Mouse (Mus musculus) stomach, embryonic 14.5 days (tissue): ENCODE data around the gene Pi4kb. TPM values are rescaled to one million over a fixed set of nuclear protein-coding genes. Genes with fewer than 3 reads are reported as not detected.

Source experiments
- ATAC-seq: fragments of 200-750 bp; cut with Nextera tagmentation; 2 replicates; pipeline ENCODE4 v1.8.0; 2017; ENCODE audit warnings: low read depth, moderate TSS enrichment; ENCODE audit not compliant: insufficient number of reproducible peaks, insufficient read depth, low FRiP score
- H3K27ac ChIP-seq: fragments of 300-500 bp; sonication (generic); 2 replicates; pipeline ENCODE4 v1.5.1; 2014; ENCODE audit warnings: mild to moderate bottlenecking, low read length, moderate library complexity, mixed read lengths
- H3K27me3 ChIP-seq: fragments of 300-500 bp; sonication (generic); 2 replicates; pipeline ENCODE4 v1.6.1; 2014; ENCODE audit warnings: low read length, control low read depth, mixed read lengths; ENCODE audit not compliant: control insufficient read depth, insufficient read depth
- H3K36me3 ChIP-seq: fragments of 300-500 bp; sonication (generic); 2 replicates; pipeline ENCODE4 v1.6.1; 2014; ENCODE audit warnings: mild to moderate bottlenecking, control low read depth, low read length, moderate library complexity, mixed read lengths; ENCODE audit not compliant: control insufficient read depth, insufficient read depth
- H3K4me1 ChIP-seq: fragments of 300-500 bp; sonication (generic); 2 replicates; pipeline ENCODE4 v1.6.1; 2014; ENCODE audit warnings: low read length, control low read depth, mixed read lengths; ENCODE audit not compliant: control insufficient read depth, insufficient read depth
- H3K4me2 ChIP-seq: fragments of 300-500 bp; sonication (generic); replicated peaks from 2 replicates; pipeline ENCODE4 v1.6.1; 2014; ENCODE audit warnings: low read depth, low read length, control low read depth
- H3K4me3 ChIP-seq: fragments of 300-500 bp; sonication (generic); 2 replicates; pipeline ENCODE4 v1.5.1; 2014; ENCODE audit warnings: low read depth, low read length, control low read depth
- H3K9ac ChIP-seq: fragments of 300-500 bp; sonication (generic); replicated peaks from 2 replicates; pipeline ENCODE4 v1.6.1; 2014; ENCODE audit warnings: low read depth, mild to moderate bottlenecking, control low read depth, low read length, moderate library complexity, mixed read lengths
- H3K9me3 ChIP-seq: fragments of 300-500 bp; sonication (generic); 2 replicates; pipeline ENCODE4 v1.6.1; 2016; ENCODE audit warnings: low read depth, low read length, control low read depth; ENCODE audit not compliant: control insufficient read depth
- WGBS: fragments of 180-500 bp; shearing (Covaris S2); extraction: QIAGEN DNeasy Blood & Tissue Kit; methylation state at CpG from one replicate; pipeline ENCODE4 v1.1.7; 2014; 5-methylcytosine and 5-hydroxymethylcytosine counted together
- polyA plus RNA-seq: library from polyadenylated mRNA; unstranded; fragments of >200 nt; fragmentation: Nextera tagmentation; extraction: Ambion mirVana; gene quantifications from 2 replicates; pipeline ENCODE4 v1.2.1, GENCODE M21; 2014

Pi4kb gene
- polyA plus RNA-seq, 1 experiment from 2014 or later, result 24.7 TPM

DNA sequence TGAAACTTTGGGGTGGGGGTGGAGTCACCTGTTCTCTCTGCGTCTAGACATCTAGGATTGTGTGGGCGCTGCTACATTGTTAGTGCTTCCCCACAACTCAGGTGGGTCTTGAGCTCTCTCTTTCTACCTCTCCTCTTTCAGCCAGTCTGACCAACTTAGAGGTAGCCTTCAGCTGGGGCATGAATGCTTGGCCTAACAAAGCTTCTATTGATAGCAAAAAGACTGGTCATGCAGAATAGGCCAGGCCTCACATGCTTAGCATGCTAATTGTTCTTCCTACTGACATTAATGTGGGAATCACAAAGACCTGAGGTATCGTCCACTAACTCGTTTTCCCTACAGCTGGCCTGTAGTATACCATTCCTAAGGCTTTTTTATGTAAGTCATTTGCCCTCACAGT lies 28.0 kb downstream of the Pi4kb start:
- ATAC-seq, result no peak
- Histone ChIP-seq H3K9ac (no peak overlapping the region), H3K4me1 (peaks cover 11% of the 10 kb centered on the region), H3K27ac (no peak overlapping the region), H3K4me2 (no peak overlapping the region), H3K4me3 (no peak overlapping the region), H3K36me3 (peaks cover 72% of the 10 kb centered on the region), H3K27me3 (no peaks in the 10 kb centered on the region), H3K9me3 (no peaks in the 10 kb centered on the region)
- 84% methylated on average over 4 of the region's 4 CpGs for WGBS

DNA sequence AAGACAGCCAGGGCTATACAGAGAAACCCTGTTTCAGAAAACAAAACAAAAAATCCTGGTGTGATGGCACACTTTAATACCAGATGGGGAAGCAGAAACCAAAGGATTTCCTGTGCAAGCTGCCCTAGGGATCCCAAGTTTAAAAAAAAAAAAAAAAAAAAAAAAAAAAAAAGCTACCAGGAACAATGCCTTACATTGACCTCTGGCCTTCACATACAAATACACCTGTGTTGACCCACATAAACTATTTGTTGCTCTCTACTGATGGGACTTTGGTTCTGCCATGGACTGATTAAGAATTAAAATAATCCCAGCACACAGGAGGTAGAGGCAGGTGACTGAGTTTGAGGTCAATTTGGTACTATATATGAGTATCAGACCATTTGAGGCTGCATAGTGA lies 28.7 kb downstream of the Pi4kb start:
- Histone ChIP-seq H3K27me3 (no peaks in the 10 kb centered on the region), H3K4me3 (no peak overlapping the region), H3K27ac (no peak overlapping the region), H3K4me2 (no peak overlapping the region), H3K9me3 (no peaks in the 10 kb centered on the region), H3K36me3 (peaks cover 72% of the 10 kb centered on the region), H3K9ac (no peak overlapping the region), H3K4me1 (peaks cover 11% of the 10 kb centered on the region)
- no peak for ATAC-seq

DNA sequence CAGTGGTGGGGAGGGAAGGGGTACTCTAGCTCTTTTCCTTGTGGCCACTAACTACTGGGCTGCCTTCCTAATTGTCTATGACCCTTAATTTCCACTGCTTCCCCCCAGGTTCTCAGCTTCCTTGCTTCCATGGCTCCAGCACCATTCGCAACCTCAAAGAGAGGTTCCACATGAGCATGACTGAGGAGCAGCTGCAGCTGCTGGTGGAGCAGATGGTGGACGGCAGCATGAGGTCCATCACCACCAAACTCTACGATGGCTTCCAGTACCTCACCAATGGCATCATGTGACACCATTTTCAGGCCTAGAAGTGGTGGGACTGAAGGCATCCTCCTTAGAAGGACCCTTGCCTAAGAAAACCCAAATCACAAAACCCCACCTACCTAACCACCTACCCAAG lies 31.1 kb downstream of the Pi4kb start:
- 89% methylated on average over 3 of the region's 3 CpGs for WGBS
- H3K36me3 ChIP-seq, result peaks cover 73% of the 10 kb centered on the region
- H3K27ac ChIP-seq, result no peak overlapping the region

DNA sequence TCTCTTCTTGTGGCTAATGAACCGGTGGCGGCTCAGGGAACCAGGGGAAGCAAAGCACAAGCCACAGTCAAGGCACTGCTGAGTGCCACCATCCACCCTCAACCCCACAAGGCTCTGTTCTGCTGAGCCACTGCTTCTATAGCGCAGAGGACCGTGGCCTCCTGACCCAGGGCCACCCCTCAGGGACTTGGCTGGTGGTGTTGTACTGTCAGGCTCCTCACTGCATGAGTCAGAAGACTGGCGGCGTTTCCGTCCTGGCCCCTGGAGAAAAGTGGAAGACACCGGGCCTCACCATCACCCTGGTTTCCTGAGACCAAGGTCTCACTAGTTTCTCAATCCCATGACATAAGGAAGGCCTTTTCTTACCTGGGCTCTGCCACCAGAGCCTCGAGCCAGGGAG lies 33.2 kb downstream of the Pi4kb start:
- Histone ChIP-seq H3K4me1 (peaks cover 11% of the 10 kb centered on the region), H3K36me3 (peaks cover 79% of the 10 kb centered on the region), H3K4me3 (no peak overlapping the region), H3K9ac (no peak overlapping the region), H3K27me3 (no peaks in the 10 kb centered on the region), H3K27ac (peak overlapping the region; percentile 48), H3K9me3 (no peaks in the 10 kb centered on the region), H3K4me2 (no peak overlapping the region)
- no peak for ATAC-seq
- WGBS, result 86% methylated on average over 9 of the region's 9 CpGs

More for the DNA sequence above, 31.1 kb downstream of the Pi4kb start:
- ATAC-seq, result no peak
- no peak overlapping the region for H3K4me2 ChIP-seq
- no peaks in the 10 kb centered on the region for H3K9me3 ChIP-seq
- H3K27me3 ChIP-seq, result no peaks in the 10 kb centered on the region
- H3K4me3 ChIP-seq, result no peak overlapping the region
- H3K9ac ChIP-seq, result no peak overlapping the region
- peaks cover 11% of the 10 kb centered on the region for H3K4me1 ChIP-seq

DNA sequence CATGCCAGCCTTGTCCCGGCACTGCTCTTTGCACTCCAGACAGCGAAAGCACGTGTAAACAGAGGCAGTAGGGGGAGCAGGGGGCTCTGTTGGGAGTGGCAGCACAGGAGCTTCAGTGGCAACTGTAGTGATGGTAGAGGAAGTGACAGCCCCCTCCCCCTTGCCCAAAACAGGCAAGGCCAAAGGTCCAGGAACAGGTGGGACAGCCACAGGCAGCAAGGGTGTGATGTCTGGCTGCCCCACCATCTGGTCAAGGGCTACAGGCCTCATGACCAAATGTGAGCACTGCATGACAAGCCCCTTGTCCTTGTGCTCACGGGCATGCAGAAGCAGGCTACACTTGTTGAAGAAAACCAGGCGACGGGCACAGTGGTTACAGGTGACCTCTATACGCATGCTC lies 35.9 kb downstream of the Pi4kb start:
- no peak overlapping the region for H3K9ac ChIP-seq
- H3K27me3 ChIP-seq, result no peaks in the 10 kb centered on the region
- no peak overlapping the region for H3K4me3 ChIP-seq
- peaks cover 62% of the 10 kb centered on the region for H3K36me3 ChIP-seq
- no peak overlapping the region for H3K27ac ChIP-seq
- WGBS, result 79% methylated on average over 7 of the region's 7 CpGs
- H3K4me2 ChIP-seq, result no peak overlapping the region
- H3K9me3 ChIP-seq, result no peaks in the 10 kb centered on the region
- ATAC-seq, result no peak
- H3K4me1 ChIP-seq, result peaks cover 16% of the 10 kb centered on the region

DNA sequence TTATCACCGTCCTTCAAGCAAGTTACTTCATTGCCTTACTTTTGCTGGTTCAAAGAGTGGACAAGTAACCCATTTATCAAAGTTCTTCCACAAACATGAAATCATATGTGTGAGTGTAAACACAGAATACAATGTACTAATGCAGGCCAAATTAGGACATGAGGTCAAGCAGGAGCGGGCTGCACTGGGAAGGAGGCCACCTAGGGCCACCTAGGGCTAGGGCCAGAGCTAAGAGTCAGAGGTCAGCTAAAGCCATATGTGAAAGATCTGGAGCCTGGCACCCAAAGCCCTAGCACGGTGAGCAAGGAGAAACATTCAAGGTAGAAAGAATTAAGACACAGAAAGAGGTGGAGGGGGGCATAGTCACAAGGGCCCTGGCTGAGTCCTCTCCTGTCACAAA lies 38.5 kb downstream of the Pi4kb start:
- Histone ChIP-seq H3K4me2 (no peak overlapping the region), H3K27ac (no peak overlapping the region), H3K4me3 (no peak overlapping the region), H3K4me1 (peaks cover 17% of the 10 kb centered on the region), H3K9me3 (no peaks in the 10 kb centered on the region), H3K27me3 (no peaks in the 10 kb centered on the region), H3K9ac (no peak overlapping the region), H3K36me3 (peaks cover 41% of the 10 kb centered on the region)
- WGBS, result 68% methylated on average over 3 of the region's 3 CpGs
- ATAC-seq, result no peak

DNA sequence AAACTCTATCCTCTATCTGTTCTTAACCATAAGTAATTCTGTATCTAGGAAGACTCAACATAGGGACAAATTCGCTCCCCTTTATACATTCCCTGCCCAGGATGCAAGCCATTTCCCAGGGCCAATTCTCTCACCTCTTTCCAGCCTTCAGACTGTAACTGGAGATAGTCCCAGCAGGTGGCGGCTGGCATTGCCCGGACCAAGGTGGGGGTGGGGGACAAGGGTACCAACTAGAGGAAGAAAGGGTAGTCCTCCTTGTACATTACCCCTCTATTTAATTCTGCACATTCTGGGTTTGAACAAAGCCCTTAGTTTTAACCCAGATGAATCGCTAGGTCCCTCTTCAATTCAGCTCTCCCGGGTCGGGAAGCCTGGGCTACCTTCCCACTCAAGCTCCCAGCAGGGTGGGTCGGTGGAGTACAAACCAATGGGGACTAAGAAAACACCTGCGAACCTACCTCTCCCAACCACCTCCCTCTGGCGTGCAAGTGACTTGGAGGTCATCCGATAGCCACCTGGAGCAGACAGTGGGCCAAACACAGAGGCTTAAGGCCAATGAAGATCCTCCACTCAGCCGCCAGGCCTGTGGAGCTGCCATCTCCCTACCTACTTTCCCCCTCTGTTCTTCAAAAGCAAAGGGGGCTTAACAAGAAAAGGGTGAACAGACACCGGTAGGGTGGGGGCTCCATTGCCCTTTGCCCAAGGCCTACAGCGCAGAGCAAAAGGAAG lies 39.3 kb downstream of the Pi4kb start:
- peak overlapping the region; percentile 82 for H3K4me3 ChIP-seq
- WGBS, result 11% methylated on average over 13 of the region's 13 CpGs
- H3K9me3 ChIP-seq, result no peaks in the 10 kb centered on the region
- H3K27ac ChIP-seq, result peak overlapping the region; percentile 82; the same call in 1 of the 2 replicates
- H3K4me2 ChIP-seq, result peak overlapping the region; percentile 94
- H3K4me1 ChIP-seq, result peaks cover 17% of the 10 kb centered on the region
- peaks cover 33% of the 10 kb centered on the region for H3K36me3 ChIP-seq
- no peaks in the 10 kb centered on the region for H3K27me3 ChIP-seq
- ATAC-seq, result no peak
- peak overlapping the region; percentile 59 for H3K9ac ChIP-seq

DNA sequence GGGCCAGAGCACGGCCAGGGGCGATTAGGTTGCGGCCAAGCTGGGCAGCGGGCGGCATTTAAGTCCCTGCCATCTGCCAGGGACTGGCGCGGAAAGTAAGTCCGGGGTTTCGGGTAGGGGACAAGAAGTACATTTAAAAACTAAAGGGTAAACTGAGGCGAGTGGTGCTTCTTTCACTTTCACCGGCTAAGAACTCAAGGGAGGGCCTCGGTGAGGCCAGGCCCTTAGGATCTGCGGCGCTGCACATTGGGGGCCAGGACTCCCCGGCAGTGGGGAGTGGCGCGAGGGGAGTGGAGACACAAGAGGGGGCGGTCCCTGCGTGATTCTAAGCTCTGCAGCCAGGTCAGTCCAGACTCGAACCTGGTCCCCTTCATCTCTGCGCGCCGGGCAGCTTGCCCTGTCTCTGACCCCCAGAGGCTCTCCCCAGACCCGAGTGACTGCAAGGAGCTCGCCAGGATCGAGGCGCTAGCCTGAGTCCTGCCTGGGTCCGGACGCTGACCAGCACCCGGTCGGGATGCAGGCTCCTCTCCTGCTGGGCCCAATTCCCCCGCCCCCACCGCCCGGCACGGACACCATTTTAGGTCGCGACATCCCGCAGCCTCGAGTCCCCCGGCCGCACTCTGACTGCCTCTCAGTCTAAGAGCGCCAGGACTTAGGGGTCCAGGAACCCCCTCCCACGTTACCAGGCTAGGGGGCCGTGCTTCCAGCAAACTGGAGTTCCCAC lies 40.1 kb downstream of the Pi4kb start:
- Histone ChIP-seq H3K27me3 (no peaks in the 10 kb centered on the region), H3K27ac (peak overlapping the region; percentile 82), H3K36me3 (peaks cover 26% of the 10 kb centered on the region), H3K4me3 (peak overlapping the region; percentile 82), H3K9me3 (no peaks in the 10 kb centered on the region), H3K4me2 (peak overlapping the region; percentile 94), H3K4me1 (peaks cover 17% of the 10 kb centered on the region), H3K9ac (peak overlapping the region; percentile 59)
- no peak for ATAC-seq
- WGBS, result under 1% methylated on average over 43 of the region's 44 CpGs
